Mouse (Mus musculus) hindbrain, embryonic 11.5 days (tissue): ENCODE data around the gene St7. TPM values are rescaled to one million over a fixed set of nuclear protein-coding genes. Genes with fewer than 3 reads are reported as not detected.

Experiments used
- ATAC-seq: fragments of 200-750 bp; cut with Nextera tagmentation; 2 replicates; pipeline ENCODE4 v1.8.0; 2017; ENCODE audit warnings: mild to moderate bottlenecking, moderate TSS enrichment, moderate library complexity; ENCODE audit not compliant: low FRiP score
- DNase-seq: peaks from one replicate; pipeline ENCODE4 v3.0.0-alpha.2; 2015; ENCODE audit warnings: low spot score
- H3K27ac ChIP-seq: fragments of 300-500 bp; sonication (generic); 2 replicates; pipeline ENCODE4 v1.5.1; 2014; ENCODE audit warnings: mild to moderate bottlenecking, low read depth, low read length
- H3K27me3 ChIP-seq: fragments of 300-500 bp; sonication (generic); 2 replicates; pipeline ENCODE4 v1.6.1; 2014; ENCODE audit warnings: mild to moderate bottlenecking, low read length, moderate library complexity, mixed read lengths; ENCODE audit not compliant: control insufficient read depth, insufficient read depth
- H3K36me3 ChIP-seq: fragments of 300-500 bp; sonication (generic); 2 replicates; pipeline ENCODE4 v1.6.1; 2014; ENCODE audit warnings: mild to moderate bottlenecking, low read length, moderate library complexity, mixed read lengths; ENCODE audit not compliant: control insufficient read depth, insufficient read depth
- H3K4me1 ChIP-seq: fragments of 300-500 bp; sonication (generic); replicated peaks from 2 replicates; pipeline ENCODE4 v1.6.1; 2014; ENCODE audit warnings: low read length, mixed read lengths; ENCODE audit not compliant: control insufficient read depth, insufficient read depth
- H3K4me2 ChIP-seq: fragments of 300-500 bp; sonication (generic); replicated peaks from 2 replicates; pipeline ENCODE4 v1.6.1; 2014; ENCODE audit warnings: mild to moderate bottlenecking, low read depth, low read length
- H3K4me3 ChIP-seq: fragments of 300-500 bp; sonication (generic); 2 replicates; pipeline ENCODE4 v1.5.1; 2014; ENCODE audit warnings: low read depth, low read length
- H3K9ac ChIP-seq: fragments of 300-500 bp; sonication (generic); 2 replicates; pipeline ENCODE4 v1.6.1; 2014; ENCODE audit warnings: low read depth, low read length
- H3K9me3 ChIP-seq: fragments of 300-500 bp; sonication (generic); 2 replicates; pipeline ENCODE4 v1.6.1; 2016; ENCODE audit warnings: low read length; ENCODE audit not compliant: control insufficient read depth
- WGBS: fragments of 180-500 bp; shearing (Covaris S2); extraction: QIAGEN DNeasy Blood & Tissue Kit; methylation state at CpG from one replicate; pipeline ENCODE4 v1.1.7; 2014; 5-methylcytosine and 5-hydroxymethylcytosine counted together
- polyA plus RNA-seq: library from polyadenylated mRNA; unstranded; fragments of >200 nt; fragmentation: Nextera tagmentation; extraction: Ambion mirVana; gene quantifications from 2 replicates; pipeline ENCODE4 v1.2.1, GENCODE M21; 2014

The St7 gene
- polyA plus RNA-seq, 1 experiment from 2014 or later = 52.1 TPM

GRCm38 (mm10) chr6:17895562-17895961, 202.8 kb downstream of the St7 start:
- 97% methylated on average over 3 of the region's 3 CpGs for WGBS
- Histone ChIP-seq H3K4me1 (no peaks in the 10 kb centered on the region), H3K4me3 (no peak overlapping the region), H3K9me3 (no peaks in the 10 kb centered on the region), H3K9ac (no peak overlapping the region), H3K27ac (no peak overlapping the region), H3K36me3 (no peaks in the 10 kb centered on the region), H3K4me2 (no peak overlapping the region), H3K27me3 (no peaks in the 10 kb centered on the region)
- DNase-seq (no peak), ATAC-seq (no peak)

DNA sequence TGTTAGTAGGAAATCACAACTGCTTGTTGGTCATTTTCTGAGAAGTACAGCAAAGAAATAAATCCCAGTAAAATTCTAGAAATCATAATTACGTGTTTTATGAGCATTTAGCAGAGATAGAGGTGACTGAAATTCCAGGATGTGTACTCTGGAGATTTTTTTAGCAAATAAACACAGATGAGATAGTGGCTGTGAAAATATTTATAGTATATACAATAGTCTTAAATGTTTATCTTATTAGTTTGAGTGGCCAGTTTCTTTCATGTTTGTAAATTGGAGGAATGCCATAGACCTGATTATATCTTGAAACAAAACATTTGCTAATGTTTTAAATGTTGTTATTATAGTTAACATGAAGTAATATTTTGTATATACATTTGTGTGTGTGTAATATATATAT, 205.8 kb downstream of the St7 start:
- Histone ChIP-seq H3K4me3 (no peak overlapping the region), H3K4me2 (no peak overlapping the region), H3K27me3 (no peaks in the 10 kb centered on the region), H3K4me1 (no peaks in the 10 kb centered on the region), H3K36me3 (no peaks in the 10 kb centered on the region), H3K9me3 (no peaks in the 10 kb centered on the region), H3K9ac (no peak overlapping the region), H3K27ac (no peak overlapping the region)
- ATAC-seq (no peak), DNase-seq (no peak)
- 80% methylated on average over 1 of the region's 1 CpGs for WGBS

- 87% methylated on average over 3 of the region's 3 CpGs for WGBS
- no peak overlapping the region for H3K27ac ChIP-seq
- no peaks in the 10 kb centered on the region for H3K9me3 ChIP-seq
- no peaks in the 10 kb centered on the region for H3K27me3 ChIP-seq
- H3K4me3 ChIP-seq = no peak overlapping the region
- no peak overlapping the region for H3K4me2 ChIP-seq
- H3K36me3 ChIP-seq = no peaks in the 10 kb centered on the region
- no peaks in the 10 kb centered on the region for H3K4me1 ChIP-seq
- no peak for DNase-seq
- no peak overlapping the region for H3K9ac ChIP-seq
- ATAC-seq = no peak
These were observed 210.6 kb downstream of the St7 start for GRCm38 (mm10) chr6:17903355-17903754.

DNA sequence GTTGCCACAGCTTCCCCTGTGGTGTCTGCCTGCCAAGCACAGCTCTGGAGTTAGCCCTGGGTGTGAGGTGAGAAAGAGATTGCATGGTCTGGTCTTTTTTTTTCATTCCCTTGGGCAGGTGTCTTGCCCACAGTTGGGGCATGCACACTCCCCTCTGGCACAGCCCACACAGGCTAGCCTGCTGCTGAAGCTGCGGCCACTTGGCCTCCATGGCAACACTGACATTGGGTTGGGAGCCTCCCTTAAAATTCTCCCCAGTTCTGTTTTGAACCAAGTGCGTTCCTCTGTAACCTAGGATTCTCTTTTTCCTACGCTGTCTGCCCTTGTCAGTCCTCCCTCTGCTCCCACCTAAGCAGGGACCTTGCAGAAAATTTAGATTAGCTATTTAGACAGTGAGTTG, 213.0 kb downstream of the St7 start:
- Histone ChIP-seq H3K36me3 (no peaks in the 10 kb centered on the region), H3K9ac (no peak overlapping the region), H3K27me3 (no peaks in the 10 kb centered on the region), H3K9me3 (no peaks in the 10 kb centered on the region), H3K4me1 (no peaks in the 10 kb centered on the region), H3K4me3 (no peak overlapping the region), H3K27ac (no peak overlapping the region), H3K4me2 (no peak overlapping the region)
- 48% methylated on average over 3 of the region's 3 CpGs for WGBS
- DNase-seq = no peak
- ATAC-seq = no peak

DNA sequence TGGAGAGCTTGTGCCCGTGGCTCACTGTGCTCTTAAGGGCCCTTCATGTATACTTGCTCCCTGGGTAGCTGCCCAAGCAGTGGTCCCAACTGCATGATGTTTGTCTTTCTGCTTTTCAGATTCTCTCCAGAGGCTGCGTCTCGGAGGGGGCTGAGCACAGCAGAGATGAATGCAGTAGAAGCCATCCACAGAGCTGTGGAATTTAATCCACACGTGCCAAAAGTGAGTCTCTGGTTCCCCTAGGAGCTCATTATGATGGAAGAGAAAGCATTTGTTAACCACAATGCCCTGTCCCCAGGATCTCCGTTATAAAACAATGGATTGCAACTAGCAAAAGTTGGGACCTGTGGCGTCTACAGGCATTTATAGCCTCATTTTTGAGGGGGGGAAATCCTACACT, 213.6 kb downstream of the St7 start:
- Histone ChIP-seq H3K4me1 (no peaks in the 10 kb centered on the region), H3K9me3 (no peaks in the 10 kb centered on the region), H3K4me3 (no peak overlapping the region), H3K9ac (no peak overlapping the region), H3K4me2 (no peak overlapping the region), H3K27me3 (no peaks in the 10 kb centered on the region), H3K36me3 (no peaks in the 10 kb centered on the region), H3K27ac (no peak overlapping the region)
- WGBS = 21% methylated on average over 6 of the region's 6 CpGs
- no peak for DNase-seq
- ATAC-seq = no peak

DNA sequence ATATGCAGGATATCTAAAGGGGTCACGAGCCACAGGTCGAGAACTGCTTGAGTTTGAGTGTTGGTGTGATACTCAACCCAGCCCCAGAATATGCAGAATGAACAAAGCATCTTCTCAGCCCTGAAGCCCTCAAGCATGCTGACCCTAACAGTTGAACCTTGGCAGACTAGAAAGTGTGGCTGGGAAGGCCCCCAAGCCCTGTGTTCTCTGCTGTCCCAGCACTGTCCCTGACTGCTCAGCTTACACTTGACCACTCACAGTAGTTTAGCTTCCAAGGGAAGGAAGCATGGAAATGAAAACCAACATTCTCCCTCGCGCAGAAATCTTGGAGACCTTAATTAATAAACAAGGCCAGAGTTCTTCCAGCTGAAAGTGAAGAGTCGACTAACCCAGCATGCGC, 219.6 kb downstream of the St7 start:
- ATAC-seq (no peak), DNase-seq (no peak)
- H3K4me3 ChIP-seq = no peak overlapping the region
- H3K36me3 ChIP-seq = no peaks in the 10 kb centered on the region
- H3K27ac ChIP-seq = no peak overlapping the region
- H3K27me3 ChIP-seq = no peaks in the 10 kb centered on the region
- H3K9me3 ChIP-seq = no peaks in the 10 kb centered on the region
- 81% methylated on average over 6 of the region's 6 CpGs for WGBS
- no peak overlapping the region for H3K4me2 ChIP-seq
- H3K4me1 ChIP-seq = no peaks in the 10 kb centered on the region
- no peak overlapping the region for H3K9ac ChIP-seq

- ATAC-seq = no peak
- H3K9ac ChIP-seq = no peak overlapping the region
- H3K9me3 ChIP-seq = no peaks in the 10 kb centered on the region
- H3K4me3 ChIP-seq = no peak overlapping the region
- no peaks in the 10 kb centered on the region for H3K27me3 ChIP-seq
- H3K27ac ChIP-seq = no peak overlapping the region
- DNase-seq = no peak
- whole genome bisulfite sequencing = 76% methylated on average over 2 of the region's 2 CpGs
- H3K4me2 ChIP-seq = no peak overlapping the region
- no peaks in the 10 kb centered on the region for H3K36me3 ChIP-seq
- no peaks in the 10 kb centered on the region for H3K4me1 ChIP-seq
These were observed 220.1 kb downstream of the St7 start for GRCm38 (mm10) chr6:17912825-17913224.

- no peaks in the 10 kb centered on the region for H3K9me3 ChIP-seq
- no peaks in the 10 kb centered on the region for H3K36me3 ChIP-seq
- DNase-seq = no peak
- H3K27ac ChIP-seq = no peak overlapping the region
- no peak overlapping the region for H3K4me3 ChIP-seq
- 81% methylated on average over 1 of the region's 1 CpGs for WGBS
- H3K27me3 ChIP-seq = no peaks in the 10 kb centered on the region
- H3K4me1 ChIP-seq = no peaks in the 10 kb centered on the region
- ATAC-seq = no peak
- H3K9ac ChIP-seq = no peak overlapping the region
- no peak overlapping the region for H3K4me2 ChIP-seq
These were observed 220.6 kb downstream of the St7 start for GRCm38 (mm10) chr6:17913315-17913714.

GRCm38 (mm10) chr6:17914300-17914699, 221.6 kb downstream of the St7 start:
- Histone ChIP-seq H3K9ac (no peak overlapping the region), H3K27me3 (no peaks in the 10 kb centered on the region), H3K9me3 (no peaks in the 10 kb centered on the region), H3K4me2 (no peak overlapping the region), H3K36me3 (no peaks in the 10 kb centered on the region), H3K27ac (no peak overlapping the region), H3K4me3 (no peak overlapping the region), H3K4me1 (no peaks in the 10 kb centered on the region)
- DNase-seq = no peak
- WGBS = 93% methylated on average over 3 of the region's 3 CpGs
- no peak for ATAC-seq
